Mouse (Mus musculus) subcutaneous adipose tissue, adult 2 months (tissue): ENCODE results near the gene Rnpep. TPM values are rescaled to one million over a fixed set of nuclear protein-coding genes. Genes with fewer than 3 reads are reported as not detected.

Experiments
- polyA plus RNA-seq: library from polyadenylated mRNA; depleted of rRNA; stranded (reverse); fragments of >200 nt; gene quantifications from 2 replicates; pipeline ENCODE4 v1.2.3, GENCODE M21; 2012; ENCODE audit warnings: low replicate concordance; rRNA removed

Gene Rnpep
- 38.9 and 60.3 TPM in 2 replicates for polyA plus RNA-seq

GRCm38 (mm10) chr1:135283826-135284291 lies at the start of gene Rnpep:
Gene Rnpep, minus strand, starts transcription at chr1:135284084.

GRCm38 (mm10) chr1:135324571-135324970 lies 40.7 kb upstream of the Rnpep start, which contains the start of gene Lmod1:
Gene Lmod1, plus strand, starts transcription at chr1:135324807.

DNA sequence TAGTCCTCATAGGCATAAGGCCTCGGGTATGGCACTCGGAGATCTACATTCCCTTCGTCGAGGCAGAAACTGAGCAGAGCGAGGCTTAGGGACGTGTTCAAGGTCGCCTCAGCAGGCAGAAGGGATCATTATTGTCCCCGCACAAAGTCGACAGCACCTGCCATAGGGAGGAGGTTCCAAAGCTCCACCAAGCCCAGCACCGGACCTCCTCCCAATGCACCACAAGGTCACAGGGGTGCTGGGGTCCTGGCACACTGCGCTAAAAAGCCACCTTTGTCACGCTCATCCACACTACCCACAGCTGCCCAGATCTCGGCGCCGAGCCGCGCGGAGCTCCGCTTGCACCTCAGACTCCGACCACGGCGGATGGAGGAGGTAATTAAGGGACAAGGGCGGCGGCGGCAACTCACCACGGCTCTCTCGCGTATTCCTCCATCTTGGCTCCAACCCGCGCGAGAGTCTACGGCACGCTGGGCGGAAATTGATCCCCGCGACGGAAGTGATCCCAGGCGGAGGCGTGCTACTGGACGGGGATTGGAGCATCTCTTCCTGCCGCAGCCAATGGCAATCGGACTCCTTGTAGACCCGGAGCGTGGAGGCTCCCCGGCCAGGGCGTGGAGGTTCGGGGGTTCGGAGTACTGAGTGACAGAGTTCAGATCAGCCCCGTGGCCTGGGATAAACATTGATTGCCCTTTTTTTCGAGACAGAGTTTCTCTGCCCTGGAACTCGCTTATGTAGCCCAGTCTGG lies 29.6 kb upstream of the Rnpep start, which contains the start of gene Timm17a:
Timm17a (minus strand) TSS at position 495 of the 748 bp plus-strand sequence.

DNA sequence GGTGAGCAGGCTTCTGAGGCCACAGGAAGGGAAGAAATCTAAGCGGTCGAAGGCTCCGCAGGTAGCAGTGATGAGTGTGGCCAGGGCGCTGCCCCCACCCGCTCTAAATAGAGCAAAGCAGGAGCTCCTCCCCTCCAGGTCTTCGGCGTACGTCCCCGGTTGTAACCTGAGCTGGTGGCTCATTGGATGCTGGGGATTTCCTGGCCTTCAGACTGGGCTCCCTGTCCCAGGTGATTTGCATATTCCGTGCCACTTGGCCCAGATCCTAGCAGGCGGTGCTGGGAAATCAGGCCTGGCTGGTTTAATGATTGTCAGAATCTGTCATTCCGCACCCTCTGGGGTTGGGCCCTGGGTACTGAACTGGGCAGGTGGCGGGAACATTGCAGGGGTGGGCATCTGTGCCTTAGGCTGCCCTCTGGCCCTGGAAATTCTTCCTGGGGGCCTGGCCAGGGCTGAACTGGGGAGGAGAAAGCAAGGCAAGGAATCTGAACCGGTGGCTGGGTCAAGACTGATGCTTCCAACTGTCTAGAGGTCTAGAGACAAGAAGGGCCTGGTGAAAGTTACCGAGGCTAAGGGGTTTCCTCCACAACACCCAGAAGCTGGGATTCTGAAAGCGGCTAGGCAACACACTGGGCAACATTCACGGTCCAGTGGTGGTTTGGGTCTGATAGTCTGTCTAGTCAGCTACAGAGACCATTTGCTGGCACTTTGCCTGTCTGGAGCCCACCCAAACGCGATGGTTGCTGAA lies 25.3 kb downstream of the Rnpep start, which contains the start of gene Elf3:
Elf3 (minus strand) TSS at position 189 of the 748 bp plus-strand sequence.

Other genes starting within 250 kb of the Rnpep start
- gene Lgr6, start 178.8 kb downstream of the Rnpep start, polyA plus RNA-seq: 0.27 and 2.7 TPM in 2 replicates
- 3.5 and 6.2 TPM in 2 replicates for gene Ptpn7, start 151.4 kb downstream of the Rnpep start, polyA plus RNA-seq
- 74.1 and 87.4 TPM in 2 replicates for gene Arl8a, start 137.3 kb downstream of the Rnpep start, polyA plus RNA-seq
- gene Gpr37l1, start 116.4 kb downstream of the Rnpep start, polyA plus RNA-seq: 1.1 and 1.2 TPM in 2 replicates
- 0.24 and 39.9 TPM in 2 replicates for gene Elf3, start 25.5 kb downstream of the Rnpep start, polyA plus RNA-seq
- 94.0 and 143 TPM in 2 replicates for gene Timm17a, start 29.7 kb upstream of the Rnpep start, polyA plus RNA-seq
- gene Lmod1, start 40.7 kb upstream of the Rnpep start, polyA plus RNA-seq: 7.0 and 52.0 TPM in 2 replicates
- 4.5 and 41.7 TPM in 2 replicates for gene Shisa4, start 91.2 kb upstream of the Rnpep start, polyA plus RNA-seq
- 159 and 208 TPM in 2 replicates for gene Ipo9, start 146.4 kb upstream of the Rnpep start, polyA plus RNA-seq